Mouse (Mus musculus) cortical plate, adult 2 months (tissue): ENCODE data around the gene Gcn1l1. TPM values are rescaled to one million over a fixed set of nuclear protein-coding genes. Genes with fewer than 3 reads are reported as not detected.

ENCODE experiments used
- H3K27ac ChIP-seq: fragments of 200-500 bp; 2 replicates; pipeline ENCODE4 v1.5.1; 2012; ENCODE audit warnings: low read length, control low read depth, inconsistent platforms; ENCODE audit not compliant: insufficient read depth
- H3K4me1 ChIP-seq: fragments of 200-500 bp; 2 replicates; pipeline ENCODE4 v1.6.1; 2011; ENCODE audit warnings: low read length; ENCODE audit not compliant: control insufficient read depth, insufficient read depth
- H3K4me3 ChIP-seq: fragments of 200-500 bp; 2 replicates; pipeline ENCODE4 v1.5.1; 2011; ENCODE audit warnings: mild to moderate bottlenecking, low read length, control low read depth; ENCODE audit not compliant: insufficient read depth
- CTCF ChIP-seq: fragments of 200-500 bp; IDR thresholded peaks from 2 replicates; pipeline ENCODE4 v1.5.1; 2011; ENCODE audit warnings: mild to moderate bottlenecking, control low read depth, low read length; ENCODE audit not compliant: insufficient read depth; ENCODE audit errors: extremely low read depth
- POLR2A ChIP-seq: fragments of 200-500 bp; IDR thresholded peaks from 2 replicates; pipeline ENCODE4 v1.6.1; 2011; ENCODE audit warnings: mild to moderate bottlenecking, low read length, control low read depth; ENCODE audit not compliant: insufficient read depth; ENCODE audit errors: extremely low read depth
- polyA plus RNA-seq: library from polyadenylated mRNA; depleted of rRNA; stranded (reverse); fragments of >200 nt; gene quantifications from 2 replicates; pipeline ENCODE4 v1.2.3, GENCODE M21; 2012

Gcn1l1 gene
- polyA plus RNA-seq, 1 experiment, result 36.0 TPM

DNA sequence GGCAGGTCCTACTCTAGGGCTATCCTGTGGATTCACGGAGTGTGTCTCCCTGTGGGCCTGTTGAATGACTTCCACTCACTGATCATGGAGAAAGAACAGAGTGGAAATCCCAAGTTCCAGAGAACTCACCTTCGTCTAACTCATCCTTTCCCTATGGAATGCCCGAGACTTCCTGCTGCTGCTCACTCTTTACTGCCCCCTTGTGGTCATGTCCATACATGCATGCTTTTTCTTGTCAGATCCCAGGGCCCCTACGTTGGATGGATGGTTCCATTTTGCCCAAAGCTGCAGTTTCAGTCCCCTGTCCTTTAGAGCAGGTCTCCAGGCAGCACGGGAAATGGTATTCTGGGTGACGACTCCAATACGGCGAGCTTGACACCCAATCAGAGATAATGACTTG is 8.8 kb upstream of the Gcn1l1 start:
- peak; percentile 96 for TF ChIP-seq CTCF
- no peak for TF ChIP-seq POLR2A
- Histone ChIP-seq H3K27ac (no peak overlapping the region), H3K4me1 (peaks cover 1% of the 10 kb centered on the region; the same call in 1 of the 2 replicates), H3K4me3 (no peak overlapping the region)

- Histone ChIP-seq H3K4me3 (no peak overlapping the region), H3K4me1 (peaks cover 1% of the 10 kb centered on the region; the same call in 1 of the 2 replicates), H3K27ac (no peak overlapping the region)
- TF ChIP-seq POLR2A (no peak), CTCF (no peak)
These were observed 6.8 kb upstream of the Gcn1l1 start for GRCm38 (mm10) chr5:115558182-115558794.

DNA sequence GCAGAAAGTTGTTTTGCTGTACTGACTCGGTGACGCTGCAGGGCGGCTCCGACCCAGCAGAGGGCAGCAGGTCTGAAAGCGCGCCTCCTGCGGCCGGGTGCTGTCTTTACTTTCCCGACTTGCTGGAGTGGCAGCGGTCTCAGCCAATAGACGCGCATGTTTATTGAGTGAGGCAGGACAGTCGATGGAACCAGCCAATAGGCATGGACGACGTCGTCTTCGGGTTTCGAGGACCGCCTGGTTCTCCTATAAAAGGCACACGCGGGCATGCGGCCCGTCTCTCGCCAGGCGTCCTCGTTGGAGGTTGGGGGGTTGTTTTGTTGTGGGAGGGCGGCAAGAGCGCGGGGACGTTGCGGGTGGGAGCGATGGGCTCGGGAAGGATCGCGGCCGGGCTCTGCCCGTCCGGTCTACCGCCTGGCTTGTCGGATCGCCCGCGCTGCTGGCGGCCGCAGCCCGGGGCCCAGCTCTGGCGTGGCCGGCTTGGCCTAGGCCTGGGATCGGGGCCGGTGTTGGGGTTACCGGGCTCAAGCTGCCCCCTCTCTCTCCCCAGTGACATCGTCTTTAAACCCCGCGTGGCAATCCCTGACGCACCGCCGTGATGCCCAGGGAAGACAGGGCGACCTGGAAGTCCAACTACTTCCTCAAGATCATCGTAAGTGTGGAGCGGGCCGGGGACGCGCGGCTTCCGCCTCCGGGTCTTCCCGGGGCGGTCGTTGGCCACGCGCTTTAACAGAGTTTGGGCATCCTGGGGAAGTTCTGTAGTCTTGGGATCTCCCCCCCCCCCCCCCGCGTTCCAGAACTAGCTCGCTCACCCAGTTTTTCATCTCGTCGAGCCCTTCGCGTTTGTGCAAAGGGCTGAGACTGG is 5.6 kb upstream of the Gcn1l1 start, which contains the start of gene Rplp0:
Gene Rplp0, plus strand, starts transcription at position 231 of the 865 bp plus-strand sequence.
- Histone ChIP-seq H3K4me3 (peak within 1 kb of the TSS; percentile 46), H3K4me1 (peaks cover 1% of the 10 kb centered on the region; the same call in 1 of the 2 replicates), H3K27ac (peak within 1 kb of the TSS; percentile 30)
- TF ChIP-seq CTCF (peak; percentile 86), POLR2A (peak; percentile 99)

DNA sequence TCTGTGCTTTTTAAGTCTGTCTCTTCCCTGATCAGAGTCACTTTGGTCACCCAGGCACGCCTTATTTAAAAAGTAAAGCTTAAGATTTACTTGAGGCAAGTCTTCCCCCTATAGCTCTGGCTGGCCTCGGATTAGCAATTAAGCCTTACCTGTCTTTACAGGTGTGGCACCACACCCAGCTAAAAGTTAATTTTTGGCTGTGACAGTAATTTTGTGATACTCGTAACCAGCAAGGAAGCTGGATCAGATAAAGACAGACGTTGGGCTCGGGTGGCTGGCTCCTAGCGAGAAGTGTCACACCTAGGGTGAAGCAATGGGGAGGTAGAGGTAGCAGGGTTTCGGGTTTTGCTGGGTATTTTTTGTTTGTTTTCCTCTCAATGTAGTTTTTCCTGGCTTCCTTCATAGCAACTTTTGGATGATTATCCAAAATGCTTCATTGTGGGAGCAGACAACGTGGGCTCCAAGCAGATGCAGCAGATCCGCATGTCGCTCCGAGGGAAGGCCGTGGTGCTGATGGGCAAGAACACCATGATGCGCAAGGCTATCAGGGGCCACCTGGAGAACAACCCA is 4.6 kb upstream of the Gcn1l1 start:
- H3K27ac ChIP-seq, result no peak overlapping the region
- H3K4me1 ChIP-seq, result peaks cover 1% of the 10 kb centered on the region; the same call in 1 of the 2 replicates
- peak overlapping the region; percentile 46; the same call in 1 of the 2 replicates for H3K4me3 ChIP-seq
- TF ChIP-seq CTCF, result no peak
- no peak for TF ChIP-seq POLR2A

DNA sequence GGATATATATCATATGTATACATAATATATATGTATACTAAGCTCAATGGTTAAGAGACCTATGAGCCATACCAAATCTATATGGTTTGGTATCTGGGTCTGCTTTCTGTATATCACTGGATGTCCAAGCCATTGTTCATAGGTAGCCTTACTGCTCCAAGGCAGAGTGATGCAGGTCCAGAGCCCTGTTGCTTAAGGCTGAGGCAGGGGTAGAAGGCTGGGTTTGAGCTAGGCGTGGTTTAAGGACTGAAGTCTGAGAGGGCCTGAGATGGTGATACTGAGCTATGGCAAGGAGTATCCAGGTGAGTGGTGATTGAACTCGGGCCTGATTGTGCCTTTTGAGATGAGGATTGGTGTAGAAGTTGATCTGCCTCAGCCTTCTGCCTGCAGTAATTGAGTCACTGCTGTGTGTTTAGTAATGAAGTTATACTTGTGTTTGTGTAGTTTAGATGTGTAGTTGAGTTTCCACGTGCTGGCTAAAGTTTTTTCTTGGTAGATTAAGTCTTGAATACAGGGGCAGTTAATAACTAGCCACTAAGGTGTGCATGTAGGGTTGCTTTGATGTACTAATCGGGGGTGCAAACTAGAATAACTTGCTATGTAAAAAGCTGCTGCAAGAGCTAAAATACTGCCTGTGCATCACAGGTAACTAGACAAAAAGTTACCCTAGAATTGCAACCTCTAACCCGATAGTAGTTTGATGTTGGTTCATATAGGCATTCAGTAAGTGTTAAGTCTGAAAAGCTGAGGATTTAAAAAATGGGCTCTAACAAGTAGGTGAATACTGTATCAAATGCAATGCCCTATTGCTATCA is 1.1 kb upstream of the Gcn1l1 start:
- TF ChIP-seq CTCF (no peak), POLR2A (no peak)
- H3K27ac ChIP-seq, result no peak overlapping the region
- peak overlapping the region; percentile 59; the same call in 1 of the 2 replicates for H3K4me3 ChIP-seq
- peaks cover 3% of the 10 kb centered on the region; the same call in 1 of the 2 replicates for H3K4me1 ChIP-seq

DNA sequence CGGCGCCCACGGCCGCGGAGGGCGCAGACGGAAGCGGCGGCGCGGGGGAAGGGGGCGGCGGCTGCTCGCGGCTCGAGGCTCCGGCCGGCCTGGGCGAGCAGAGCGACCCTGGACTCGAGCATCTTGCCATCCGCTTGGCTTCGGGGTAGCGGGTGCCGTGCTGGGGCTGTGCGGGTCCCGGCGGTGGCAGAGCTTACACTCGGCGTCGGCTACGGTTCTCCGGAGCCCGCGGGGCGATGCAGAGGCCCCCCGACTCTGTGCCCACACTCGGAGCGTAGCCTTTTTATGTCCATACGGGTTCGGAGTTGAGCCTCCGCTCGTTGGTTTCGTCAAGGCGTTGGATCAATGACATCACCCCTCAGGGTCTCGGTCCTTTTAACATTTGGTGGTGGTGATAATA is 349 bp downstream of the Gcn1l1 start:
- Histone ChIP-seq H3K27ac (no peak overlapping the region), H3K4me3 (peak overlapping the region; percentile 59), H3K4me1 (peaks cover 2% of the 10 kb centered on the region; the same call in 1 of the 2 replicates)
- no peak for TF ChIP-seq POLR2A
- TF ChIP-seq CTCF, result no peak

DNA sequence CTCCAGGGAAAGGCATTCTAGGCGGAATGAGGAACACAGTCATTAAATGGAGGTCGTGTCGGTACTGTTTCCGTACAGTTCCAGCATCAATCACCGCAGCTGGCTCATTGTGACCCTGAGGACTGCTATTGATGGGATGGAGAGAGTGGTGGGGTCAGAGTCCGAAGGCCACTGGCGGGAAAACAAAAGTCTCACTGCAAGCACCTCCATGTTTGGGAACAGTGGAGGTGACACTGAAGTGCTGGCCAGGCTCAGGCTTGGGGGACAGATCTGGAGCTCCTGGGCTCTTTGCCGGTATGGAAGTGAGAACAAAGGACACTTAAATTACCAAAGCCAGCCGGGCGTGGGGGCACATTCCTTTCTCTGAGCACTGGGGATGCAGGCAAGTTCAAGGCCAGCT is 3.6 kb downstream of the Gcn1l1 start:
- TF ChIP-seq CTCF (no peak), POLR2A (no peak)
- Histone ChIP-seq H3K27ac (no peak overlapping the region), H3K4me3 (no peak overlapping the region), H3K4me1 (peaks cover 4% of the 10 kb centered on the region)

DNA sequence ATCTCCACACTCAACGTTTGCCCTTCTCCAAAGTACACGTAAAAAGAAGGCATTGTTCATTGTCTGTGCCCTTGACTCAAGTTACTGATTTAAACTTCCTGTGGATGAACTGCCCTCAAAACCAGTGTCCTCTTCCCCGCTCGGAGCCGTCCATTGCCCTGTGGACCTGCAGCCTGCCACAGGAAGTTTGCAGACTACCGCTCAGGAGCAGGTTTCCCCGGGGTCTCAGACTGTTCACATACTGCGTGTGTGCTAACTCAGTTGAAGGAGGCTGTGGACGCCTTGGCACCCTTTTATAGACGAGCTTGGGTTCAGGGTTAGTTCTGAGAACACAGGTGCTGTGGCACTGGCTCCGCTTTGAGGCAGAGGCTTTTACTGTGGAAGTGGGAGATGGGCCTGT is 4.3 kb downstream of the Gcn1l1 start:
- Histone ChIP-seq H3K4me3 (no peak overlapping the region), H3K27ac (no peak overlapping the region), H3K4me1 (peaks cover 4% of the 10 kb centered on the region)
- TF ChIP-seq CTCF, result no peak
- TF ChIP-seq POLR2A, result no peak

DNA sequence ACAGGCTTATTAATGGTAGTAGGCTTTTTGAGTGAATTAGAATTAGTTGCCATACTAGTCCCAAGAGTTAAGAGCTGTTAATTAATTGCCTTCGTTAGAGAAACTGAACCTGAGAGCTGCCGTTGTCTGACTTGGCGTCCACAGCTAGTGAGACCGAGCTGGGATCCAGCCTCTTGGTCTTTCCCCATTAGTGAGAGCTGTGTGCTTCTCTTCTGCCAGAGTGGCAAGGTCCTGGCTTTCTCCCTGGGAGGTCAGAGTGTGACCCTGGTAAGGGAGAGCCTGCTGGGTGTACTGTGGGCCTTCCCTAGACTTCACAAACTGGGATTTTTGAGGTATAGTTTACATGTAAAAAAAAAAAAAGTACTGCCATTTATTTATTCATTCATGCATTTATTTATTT is 4.7 kb downstream of the Gcn1l1 start:
- H3K4me1 ChIP-seq, result peaks cover 4% of the 10 kb centered on the region
- TF ChIP-seq CTCF (no peak), POLR2A (no peak)
- H3K27ac ChIP-seq, result no peak overlapping the region
- H3K4me3 ChIP-seq, result no peak overlapping the region
